Mouse (Mus musculus): ENCODE measurements around the gene Rapgef5.

GRCm38 (mm10) chr12:117560450-117560849 lies 44.2 kb downstream of the Rapgef5 start:
- TF ChIP-seq CTCF (IDR thresholded peaks at IDR 0.05; ENCODE audit: low read depth) (no peak), EP300 (IDR thresholded peaks at IDR 0.05; ENCODE audit: low read depth) (no peak)

All from liver, embryonic 14.5 days (tissue).